Mouse (Mus musculus) MEL (cell line): Measurements from ENCODE around the gene Fbln5. TPM values are rescaled to one million over a fixed set of nuclear protein-coding genes. Genes with fewer than 3 reads are reported as not detected.

Experiments used
- DNase-seq: peaks from one replicate; pipeline ENCODE4 v3.0.0; 2011; ENCODE audit warnings: low read depth, low spot score
- H3K27ac ChIP-seq: 2 replicates; pipeline ENCODE4 v1.5.1; 2012; ENCODE audit warnings: low read depth, mild to moderate bottlenecking, control low read depth, low read length, moderate library complexity; ENCODE audit not compliant: control insufficient read depth
- H3K27me3 ChIP-seq, 2 experiments: fragments of 150-350 bp in 1 of 2; sonication (generic) in 1 of 2; 2 replicates each; pipeline ENCODE4 v1.6.1; 2012; ENCODE audit warnings: low read length in 2 of 2, mild to moderate bottlenecking in 2 of 2, improper control_type of control experiment in 1 of 2, moderate library complexity in 1 of 2; ENCODE audit not compliant: insufficient read depth in 2 of 2, control insufficient read depth in 1 of 2
- H3K36me3 ChIP-seq, 2 experiments: 2 replicates each; pipeline ENCODE4 v1.6.1; 2012 to 2014; ENCODE audit warnings: low read length in 2 of 2, improper control_type of control experiment in 1 of 2, inconsistent platforms in 1 of 2, mild to moderate bottlenecking in 1 of 2; ENCODE audit not compliant: insufficient read depth in 2 of 2, control insufficient read depth in 1 of 2
- H3K4me1 ChIP-seq, 2 experiments: fragments of 150-350 bp in 1 of 2; sonication (generic) in 1 of 2; 2 replicates each; pipeline ENCODE4 v1.6.1; 2012; ENCODE audit warnings: low read length in 2 of 2, improper control_type of control experiment in 1 of 2, mild to moderate bottlenecking in 1 of 2; ENCODE audit not compliant: insufficient read depth in 2 of 2, control insufficient read depth in 1 of 2
- H3K4me3 ChIP-seq, 2 experiments: fragments of 150-350 bp in 1 of 2; sonication (generic) in 1 of 2; 2 replicates each; pipeline ENCODE4 v1.5.1; 2012; ENCODE audit warnings: low read depth in 2 of 2, low read length in 2 of 2, mild to moderate bottlenecking in 2 of 2, moderate library complexity in 2 of 2, control low read depth in 1 of 2, improper control_type of control experiment in 1 of 2; ENCODE audit not compliant: control insufficient read depth in 1 of 2, insufficient read depth in 1 of 2
- H3K79me2 ChIP-seq: 2 replicates; pipeline ENCODE4 v1.6.1; 2012; ENCODE audit warnings: mild to moderate bottlenecking, low read length, moderate library complexity; ENCODE audit not compliant: control insufficient read depth, poor library complexity, insufficient read depth
- H3K9ac ChIP-seq: 2 replicates; pipeline ENCODE4 v1.6.1; 2012; ENCODE audit warnings: low read depth, mild to moderate bottlenecking, control low read depth, low read length, moderate library complexity; ENCODE audit not compliant: control insufficient read depth, poor library complexity, severe bottlenecking
- H3K9me3 ChIP-seq: fragments of 150-350 bp; sonication (generic); replicated peaks from 2 replicates; pipeline ENCODE4 v1.6.1; 2012; ENCODE audit warnings: mild to moderate bottlenecking, low read length, improper control_type of control experiment, moderate library complexity; ENCODE audit not compliant: insufficient read depth
- BHLHE40 ChIP-seq: IDR thresholded peaks from 2 replicates; pipeline ENCODE4 v1.6.1; 2012; ENCODE audit warnings: low read depth, mild to moderate bottlenecking, inconsistent platforms, low read length, improper control_type of control experiment, borderline replicate concordance
- CHD1 ChIP-seq: IDR thresholded peaks from 2 replicates; pipeline ENCODE4 v1.6.1; 2012; ENCODE audit warnings: low read depth, mild to moderate bottlenecking, inconsistent platforms, low read length, improper control_type of control experiment
- CHD2 ChIP-seq: IDR thresholded peaks from 2 replicates; pipeline ENCODE4 v1.6.1; 2011; ENCODE audit warnings: low read length, improper control_type of control experiment
- E2F4 ChIP-seq: IDR thresholded peaks from 2 replicates; pipeline ENCODE4 v1.6.1; 2011; ENCODE audit warnings: low read depth, low read length, improper control_type of control experiment, borderline replicate concordance
- ELF1 ChIP-seq: IDR thresholded peaks from 2 replicates; pipeline ENCODE4 v1.6.1; 2014; ENCODE audit warnings: low read depth, mild to moderate bottlenecking, inconsistent platforms, low read length, improper control_type of control experiment, moderate library complexity
- EP300 ChIP-seq, 2 experiments: IDR thresholded peaks; 2 replicates each; pipeline ENCODE4 v1.6.1; 2011; ENCODE audit warnings: improper control_type of control experiment in 2 of 2, low read length in 2 of 2, low read depth in 1 of 2, mild to moderate bottlenecking in 1 of 2
- ETS1 ChIP-seq: IDR thresholded peaks from 2 replicates; pipeline ENCODE4 v1.6.1; 2012; ENCODE audit warnings: low read depth, mild to moderate bottlenecking, inconsistent platforms, low read length, improper control_type of control experiment, moderate library complexity
- GABPA ChIP-seq: IDR thresholded peaks from 2 replicates; pipeline ENCODE4 v1.6.1; 2012; ENCODE audit warnings: low read depth, mild to moderate bottlenecking, inconsistent platforms, low read length, improper control_type of control experiment, moderate library complexity
- GATA1 ChIP-seq: IDR thresholded peaks from 2 replicates; pipeline ENCODE4 v1.6.1; 2011; ENCODE audit warnings: low read depth, low read length, improper control_type of control experiment
- MAFK ChIP-seq: IDR thresholded peaks from 2 replicates; pipeline ENCODE4 v1.6.1; 2011; ENCODE audit warnings: low read depth, mild to moderate bottlenecking, low read length, improper control_type of control experiment, borderline replicate concordance
- MEF2A ChIP-seq: IDR thresholded peaks from 2 replicates; pipeline ENCODE4 v1.6.1; 2014; ENCODE audit warnings: low read depth, mild to moderate bottlenecking, inconsistent platforms, low read length, improper control_type of control experiment; ENCODE audit not compliant: poor library complexity, insufficient replicate concordance, severe bottlenecking; ENCODE audit errors: extremely low read depth
- MXI1 ChIP-seq: IDR thresholded peaks from 2 replicates; pipeline ENCODE4 v1.6.1; 2011; ENCODE audit warnings: mild to moderate bottlenecking, low read depth, low read length, improper control_type of control experiment
- POLR2A ChIP-seq, 2 experiments: IDR thresholded peaks; 2 replicates each; pipeline ENCODE4 v1.6.1; 2011 to 2012; ENCODE audit warnings: low read length in 2 of 2, mild to moderate bottlenecking in 2 of 2, control low read depth in 1 of 2, improper control_type of control experiment in 1 of 2, low read depth in 1 of 2, moderate library complexity in 1 of 2; ENCODE audit not compliant: control insufficient read depth in 1 of 2, insufficient read depth in 1 of 2, poor library complexity in 1 of 2
- POLR2AphosphoS5 ChIP-seq: IDR thresholded peaks from 2 replicates; pipeline ENCODE4 v1.6.1; 2012; ENCODE audit warnings: low read depth, borderline replicate concordance, mild to moderate bottlenecking, inconsistent platforms, low read length, moderate library complexity, mixed read lengths
- RAD21 ChIP-seq: IDR thresholded peaks from 2 replicates; pipeline ENCODE4 v1.6.1; 2011; ENCODE audit warnings: mild to moderate bottlenecking, low read depth, low read length, improper control_type of control experiment
- SMC3 ChIP-seq: IDR thresholded peaks from 2 replicates; pipeline ENCODE4 v1.6.1; 2011; ENCODE audit warnings: low read depth, low read length, improper control_type of control experiment
- TAL1 ChIP-seq: IDR thresholded peaks from 2 replicates; pipeline ENCODE4 v1.6.1; 2012; ENCODE audit warnings: mild to moderate bottlenecking, inconsistent platforms, low read length, moderate library complexity, mixed read lengths
- TBP ChIP-seq: IDR thresholded peaks from 2 replicates; pipeline ENCODE4 v1.8.0; 2011; ENCODE audit warnings: low read depth, low read length, improper control_type of control experiment
- UBTF ChIP-seq: IDR thresholded peaks from 2 replicates; pipeline ENCODE4 v1.6.1; 2012; ENCODE audit warnings: low read depth, mild to moderate bottlenecking, inconsistent platforms, low read length, improper control_type of control experiment, moderate library complexity, borderline replicate concordance; ENCODE audit not compliant: insufficient read depth
- USF1 ChIP-seq: IDR thresholded peaks from 2 replicates; pipeline ENCODE4 v1.6.1; 2014; ENCODE audit warnings: low read depth, mild to moderate bottlenecking, inconsistent platforms, low read length, improper control_type of control experiment, moderate library complexity
- USF2 ChIP-seq, 2 experiments: IDR thresholded peaks; 2 replicates each; pipeline ENCODE4 v1.6.1; 2011 to 2012; ENCODE audit warnings: improper control_type of control experiment in 2 of 2, low read length in 2 of 2, borderline replicate concordance in 1 of 2, inconsistent platforms in 1 of 2, low read depth in 1 of 2, mild to moderate bottlenecking in 1 of 2; ENCODE audit not compliant: insufficient read depth in 1 of 2
- ZMIZ1 ChIP-seq: IDR thresholded peaks from 2 replicates; pipeline ENCODE4 v1.6.1; 2012; ENCODE audit warnings: low read depth, mild to moderate bottlenecking, inconsistent platforms, low read length, improper control_type of control experiment, moderate library complexity
- polyA plus RNA-seq, 2 experiments: library from polyadenylated mRNA; stranded (reverse) in 1 of 2; unstranded in 1 of 2; fragments of >175 nt in 1 of 2; fragments of >200 nt in 1 of 2; gene quantifications; 2 replicates each; pipeline versions ENCODE4 v1.2.1 to v1.2.4; 2012; ENCODE audit warnings: low replicate concordance in 2 of 2, low read depth in 1 of 2; ENCODE audit not compliant: insufficient read length in 2 of 2, insufficient read depth in 1 of 2, missing spikeins in 1 of 2
- total RNA-seq: library from RNA; depleted of rRNA; stranded (reverse); fragments of 300-350 nt; gene quantifications from 2 replicates; pipeline ENCODE4 v1.2.3, GENCODE M21; 2012

The Fbln5 gene
- total and polyA plus RNA-seq, 3 experiments = not detected

- H3K9me3 ChIP-seq = no peaks in the 10 kb centered on the region
- H3K4me3 ChIP-seq = no peak overlapping the region
- no peak overlapping the region for H3K9ac ChIP-seq
- H3K79me2 ChIP-seq = no peaks in the 10 kb centered on the region
- no peaks in the 10 kb centered on the region for H3K36me3 ChIP-seq
- DNase-seq = no peak
- H3K27me3 ChIP-seq = no peaks in the 10 kb centered on the region
- TF ChIP-seq GATA1 = no peak
- no peak for TF ChIP-seq USF1
- no peak for TF ChIP-seq TAL1
- no peak for TF ChIP-seq ETS1
- TF ChIP-seq TBP = no peak
- no peak for TF ChIP-seq MEF2A
- no peak for TF ChIP-seq E2F4
- TF ChIP-seq ZMIZ1 = no peak
- no peak for TF ChIP-seq CHD1
- no peak for TF ChIP-seq POLR2AphosphoS5
- TF ChIP-seq ELF1 = no peak
- no peak for TF ChIP-seq POLR2A (IDR thresholded peaks at IDR 0.05; ENCODE audit: control insufficient read depth in 1 of 2, insufficient read depth in 1 of 2, low read depth in 1 of 2, low read length in 2 of 2, poor library complexity in 1 of 2)
- TF ChIP-seq MXI1 = no peak
- TF ChIP-seq BHLHE40 = no peak
- TF ChIP-seq, all 39 proteins: peak for 0
- Histone ChIP-seq H3K4me1 (no peaks in the 10 kb centered on the region), H3K27ac (no peak overlapping the region)
Observed at GRCm38 (mm10) chr12:101831221-101831620, 12.4 kb upstream of the Fbln5 start.

DNA sequence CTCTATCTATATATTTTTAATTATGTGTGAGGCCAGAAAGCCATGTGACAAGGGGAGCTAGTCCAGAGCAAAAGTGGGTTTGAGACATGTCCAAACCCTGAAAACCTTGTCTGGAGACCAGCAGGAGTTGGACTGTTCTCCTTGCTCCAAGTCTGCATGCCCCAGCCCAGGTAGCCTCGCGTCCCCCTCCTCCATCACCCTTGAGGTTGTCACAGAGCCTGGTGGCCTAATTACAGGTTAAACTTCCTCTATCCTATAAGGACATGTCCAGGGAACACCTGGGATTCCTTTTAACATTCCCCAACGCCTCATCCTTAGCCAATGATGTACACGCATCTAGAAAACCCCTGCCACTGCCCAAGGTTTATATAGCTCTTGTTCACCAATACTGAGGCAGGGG is 4.3 kb upstream of the Fbln5 start:
- Histone ChIP-seq H3K9ac (no peak overlapping the region), H3K27ac (no peak overlapping the region), H3K4me1 (peaks cover 0 to 10% of the 10 kb centered on the region in 2 experiments; a peak in 2 of 4 replicates), H3K27me3 (peaks cover 0 to 3% of the 10 kb centered on the region in 2 experiments; a peak in 2 of 4 replicates), H3K9me3 (no peaks in the 10 kb centered on the region), H3K79me2 (no peaks in the 10 kb centered on the region), H3K36me3 (no peaks in the 10 kb centered on the region), H3K4me3 (no peak overlapping the region)
- TF ChIP-seq MXI1 = no peak
- TF ChIP-seq MAFK = no peak
- TF ChIP-seq USF2 (IDR thresholded peaks at IDR 0.05; ENCODE audit: borderline replicate concordance in 1 of 2, insufficient read depth in 1 of 2, low read depth in 1 of 2, low read length in 2 of 2) = no peak
- no peak for TF ChIP-seq UBTF
- TF ChIP-seq SMC3 = no peak
- TF ChIP-seq POLR2AphosphoS5 = no peak
- TF ChIP-seq TBP = no peak
- no peak for TF ChIP-seq ELF1
- no peak for TF ChIP-seq RAD21
- no peak for TF ChIP-seq E2F4
- TF ChIP-seq GABPA = no peak
- TF ChIP-seq POLR2A (IDR thresholded peaks at IDR 0.05; ENCODE audit: control insufficient read depth in 1 of 2, insufficient read depth in 1 of 2, low read depth in 1 of 2, low read length in 2 of 2, poor library complexity in 1 of 2) = no peak
- no peak for TF ChIP-seq EP300 (IDR thresholded peaks at IDR 0.05; ENCODE audit: low read depth in 1 of 2, low read length in 2 of 2)
- TF ChIP-seq CHD2 = no peak
- no peak for DNase-seq
